Mouse (Mus musculus) granulocyte monocyte progenitor cell, adult 5-6 weeks (primary cell): ENCODE results near the gene Ctso. TPM values are rescaled to one million over a fixed set of nuclear protein-coding genes. Genes with fewer than 3 reads are reported as not detected.

Experiments used
- ATAC-seq: replicated peaks from 2 replicates; pipeline ENCODE4 v1.8.0; 2016; ENCODE audit warnings: mild to moderate bottlenecking, moderate TSS enrichment, inconsistent platforms; ENCODE audit not compliant: poor library complexity, severe bottlenecking
- total RNA-seq, 2 experiments: library from RNA; stranded (forward) in 1 of 2; stranded (reverse) in 1 of 2; fragments of 200-712, 200-1000 nt in 1 of 2; fragments of >200 nt in 1 of 2; fragmentation: Nextera tagmentation in 1 of 2; gene quantifications; 2 replicates each; pipeline ENCODE4 v1.2.3; 2014 to 2017

Ctso gene
- total RNA-seq, 2 experiments from 2014 or later = 6.9 to 11.3 TPM

DNA sequence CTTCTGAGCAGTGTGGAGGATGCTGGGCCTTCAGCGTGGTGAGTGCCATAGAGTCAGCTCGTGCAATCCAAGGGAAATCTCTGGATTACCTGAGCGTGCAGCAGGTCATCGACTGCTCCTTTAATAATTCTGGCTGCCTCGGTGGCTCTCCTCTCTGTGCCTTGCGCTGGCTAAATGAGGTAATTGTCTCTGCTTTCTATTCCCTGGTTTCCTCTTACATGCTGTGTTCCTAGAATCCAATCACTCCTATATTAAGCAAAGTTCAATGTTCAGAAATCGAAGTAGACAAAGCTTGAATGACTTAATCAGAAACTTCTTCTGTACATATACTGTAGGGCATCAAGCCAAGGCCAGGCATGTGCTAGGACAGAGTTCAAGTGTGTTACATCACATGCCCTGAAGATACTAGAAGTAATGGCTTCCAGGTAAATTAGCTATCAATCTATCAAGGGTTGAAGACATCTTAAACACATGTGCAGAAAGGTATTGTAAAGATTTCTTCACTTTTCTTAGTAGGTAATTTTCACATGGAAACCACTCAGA lies 12.5 kb downstream of the Ctso start:
- no peak for ATAC-seq

- no peak for ATAC-seq
Observed at GRCm38 (mm10) chr3:81949048-81949447, 16.6 kb downstream of the Ctso start.

GRCm38 (mm10) chr3:81951785-81952184 lies 19.4 kb downstream of the Ctso start:
- no peak for ATAC-seq

DNA sequence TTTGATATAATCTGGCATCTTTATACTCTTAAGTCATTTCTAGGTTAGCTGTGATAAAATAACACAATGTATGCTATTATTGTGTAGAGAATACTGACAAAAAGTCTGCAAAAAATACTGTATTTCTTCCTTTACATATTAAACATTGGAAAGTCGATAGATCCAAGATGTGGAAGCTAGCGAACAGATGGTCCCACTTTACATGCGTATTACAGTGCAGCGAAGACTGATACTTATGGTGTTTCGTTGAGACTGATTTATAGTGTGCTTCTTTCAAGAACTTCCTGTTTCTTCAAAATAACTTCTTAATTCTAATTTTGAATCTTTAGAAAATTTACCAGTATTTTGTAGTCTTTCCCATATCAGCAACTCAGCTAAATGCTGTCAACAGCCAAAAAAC lies 25.1 kb downstream of the Ctso start:
- no peak for ATAC-seq

DNA sequence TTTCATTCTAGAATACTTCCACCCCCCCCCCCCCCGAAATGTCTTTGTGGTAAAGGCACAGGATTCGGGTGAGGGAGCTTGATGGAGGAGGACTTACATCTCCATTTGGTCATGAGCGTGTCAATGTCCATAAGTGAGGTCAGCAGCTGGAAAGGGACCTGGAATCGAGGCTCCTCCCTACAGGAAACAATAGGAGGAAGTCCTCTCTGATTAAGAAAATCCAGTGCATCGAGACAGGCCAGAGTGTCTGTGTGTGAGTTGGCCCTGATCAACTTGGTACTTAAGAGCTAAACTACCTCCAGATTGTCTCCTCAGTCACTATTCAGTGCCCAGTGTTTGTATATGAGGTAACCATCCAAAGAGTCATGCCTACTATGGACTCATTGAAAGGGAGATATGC lies 28.9 kb downstream of the Ctso start:
- ATAC-seq = peak; percentile 33; the same call in 1 of the 2 replicates

DNA sequence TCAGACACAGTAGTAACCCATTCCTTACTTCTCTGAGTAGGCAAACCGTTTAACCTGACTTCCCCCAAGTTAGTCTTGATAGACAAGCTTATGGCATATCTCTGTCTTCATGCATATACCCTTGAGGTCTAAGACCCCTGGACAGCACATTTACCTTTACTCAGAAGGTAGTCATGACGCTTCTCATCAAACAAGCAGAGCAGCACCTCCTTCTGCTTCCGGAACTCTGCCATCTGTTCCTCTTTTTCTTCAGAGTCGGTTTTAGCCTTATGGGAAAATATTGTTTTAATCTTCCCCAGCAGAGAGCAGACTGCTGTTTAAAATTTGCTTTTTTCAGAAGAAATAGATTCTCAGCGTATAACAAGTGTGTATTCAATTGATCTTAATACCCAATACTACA lies 31.4 kb downstream of the Ctso start:
- peak; percentile 30; the same call in 1 of the 2 replicates for ATAC-seq

GRCm38 (mm10) chr3:81964596-81964995 lies 32.2 kb downstream of the Ctso start:
- no peak for ATAC-seq

DNA sequence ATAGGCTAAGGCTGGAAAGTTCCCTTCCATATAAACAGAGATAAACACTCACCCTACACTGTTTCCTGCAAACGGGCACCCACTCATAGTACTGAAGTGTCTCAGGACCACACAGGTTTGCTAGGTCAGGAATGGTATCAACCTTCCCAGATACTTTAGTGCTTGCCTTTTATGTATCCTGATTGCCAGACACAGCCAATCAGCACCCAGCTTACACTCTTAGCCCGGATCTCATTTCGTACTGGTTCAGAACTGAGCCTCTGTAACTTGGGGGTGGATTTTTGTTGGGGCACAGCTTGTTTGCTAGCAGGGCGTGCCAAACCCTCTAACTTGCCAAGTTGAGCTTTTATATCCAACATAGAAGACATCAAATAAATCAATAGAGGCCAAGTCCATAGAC lies 43.2 kb downstream of the Ctso start:
- ATAC-seq = no peak

DNA sequence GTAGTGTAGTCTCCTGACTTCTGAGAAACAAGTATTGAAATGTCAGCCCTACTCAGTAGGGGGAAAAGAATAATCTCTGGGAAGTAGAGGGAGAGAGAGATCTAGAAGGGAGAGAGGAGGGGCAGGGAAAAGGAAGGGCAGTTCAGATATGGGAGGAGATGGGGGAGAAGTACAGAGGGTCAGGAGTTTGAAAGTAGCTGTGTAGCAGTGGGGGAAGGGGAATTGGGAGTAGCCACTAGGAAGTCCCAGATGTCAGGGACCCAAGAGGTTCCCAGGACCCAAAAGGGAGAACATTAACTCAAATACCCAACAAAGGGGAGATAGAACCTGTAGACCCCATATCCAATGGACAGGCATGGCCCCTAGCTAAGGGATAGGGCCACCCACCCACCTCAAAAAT lies 43.7 kb downstream of the Ctso start, which contains the start of gene Tdo2:
Gene Tdo2 (minus strand): TSS at position 101 of the 400 bp plus-strand sequence.
- no peak for ATAC-seq

DNA sequence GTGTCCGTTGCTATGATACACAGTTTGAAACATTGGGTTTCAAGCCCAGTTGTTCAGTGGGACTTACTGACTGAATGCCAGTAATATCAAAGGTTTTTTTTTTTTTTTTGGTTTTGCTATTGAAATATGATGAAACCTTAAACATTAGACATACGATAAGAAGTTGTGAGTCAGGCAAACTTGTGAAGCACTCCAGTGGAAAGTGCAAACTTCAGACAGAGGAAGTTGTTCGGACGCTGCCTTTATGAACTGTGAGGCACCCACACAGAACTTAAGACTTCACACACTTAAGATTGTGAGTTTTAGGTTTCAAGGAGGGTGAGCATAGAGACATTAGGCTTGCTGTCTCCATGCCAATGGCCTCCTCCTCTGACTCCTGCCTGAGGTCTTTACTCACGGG lies 49.2 kb downstream of the Ctso start:
- ATAC-seq = no peak

- ATAC-seq = no peak
Observed at GRCm38 (mm10) chr3:81981990-81982389, 49.6 kb downstream of the Ctso start, which contains the start of gene Asic5. Gene Asic5, plus strand, starts transcription at chr3:81982290.

- peak; percentile 52 for ATAC-seq
Observed at GRCm38 (mm10) chr3:81983120-81983895, 50.9 kb downstream of the Ctso start.

- no peak for ATAC-seq
Observed at GRCm38 (mm10) chr3:81985100-81985499, 52.7 kb downstream of the Ctso start.

- ATAC-seq = no peak
Observed at GRCm38 (mm10) chr3:81986103-81986502, 53.7 kb downstream of the Ctso start.

DNA sequence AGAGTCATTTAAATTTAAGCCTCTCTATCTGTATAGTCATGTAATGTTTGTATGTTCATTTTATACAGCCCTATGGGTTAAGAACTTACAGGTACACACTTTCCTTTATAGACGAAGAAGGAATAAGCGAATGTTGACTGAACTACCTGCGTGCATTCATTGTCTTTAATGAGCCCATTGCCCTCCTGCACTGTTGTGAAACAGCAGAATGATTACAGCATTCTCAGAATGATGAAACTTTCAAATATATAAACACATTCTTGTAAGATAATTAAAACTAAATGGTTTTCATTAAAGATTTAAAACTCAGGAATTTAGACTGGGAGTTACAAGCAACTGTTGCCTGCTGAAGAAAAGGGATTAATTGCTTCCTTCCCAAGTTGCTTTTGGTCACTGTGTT lies 55.2 kb downstream of the Ctso start:
- no peak for ATAC-seq

DNA sequence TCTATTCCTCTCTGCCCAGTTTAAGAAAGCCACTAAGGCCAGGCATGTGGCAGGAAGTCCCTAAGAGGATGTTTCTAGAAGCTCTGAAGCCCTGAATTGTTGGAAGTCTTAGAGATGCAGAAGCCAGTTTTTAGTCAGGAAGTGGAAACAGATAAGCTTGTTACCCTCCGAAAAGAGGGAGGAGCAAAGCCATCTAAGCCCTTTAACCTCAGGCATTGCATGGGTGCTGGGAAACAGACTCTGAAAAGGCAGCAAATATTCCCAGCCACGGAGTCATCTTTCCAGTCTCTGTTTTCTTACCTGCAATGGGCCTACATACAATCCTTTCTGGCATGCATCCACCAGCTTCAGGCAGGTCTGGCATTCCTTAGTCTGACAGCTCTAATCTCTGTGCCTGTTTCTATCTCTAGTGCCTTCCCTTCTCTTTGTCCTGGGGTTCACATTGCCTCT lies 57.3 kb downstream of the Ctso start:
- ATAC-seq = no peak

- no peak for ATAC-seq
Observed at GRCm38 (mm10) chr3:81990531-81990930, 58.1 kb downstream of the Ctso start.

DNA sequence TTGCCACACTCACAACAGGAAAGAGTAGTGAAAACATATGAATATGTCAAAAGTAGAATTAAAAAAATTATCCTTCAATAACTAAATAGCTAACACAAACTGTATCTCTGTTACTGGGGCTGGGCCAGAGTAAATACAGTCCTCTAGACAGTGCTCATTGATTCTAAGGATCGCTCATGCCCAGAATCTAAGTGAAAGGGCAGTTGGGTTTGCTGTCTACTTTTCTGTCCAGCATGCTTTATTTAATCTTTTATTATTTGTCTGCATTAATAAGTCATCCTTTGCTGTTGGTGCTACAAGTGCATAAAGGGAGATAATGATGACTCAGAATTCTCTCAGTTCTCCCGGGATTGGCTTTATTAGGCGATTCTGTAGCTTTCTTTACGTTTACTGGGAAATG lies 63.0 kb downstream of the Ctso start:
- ATAC-seq = no peak

DNA sequence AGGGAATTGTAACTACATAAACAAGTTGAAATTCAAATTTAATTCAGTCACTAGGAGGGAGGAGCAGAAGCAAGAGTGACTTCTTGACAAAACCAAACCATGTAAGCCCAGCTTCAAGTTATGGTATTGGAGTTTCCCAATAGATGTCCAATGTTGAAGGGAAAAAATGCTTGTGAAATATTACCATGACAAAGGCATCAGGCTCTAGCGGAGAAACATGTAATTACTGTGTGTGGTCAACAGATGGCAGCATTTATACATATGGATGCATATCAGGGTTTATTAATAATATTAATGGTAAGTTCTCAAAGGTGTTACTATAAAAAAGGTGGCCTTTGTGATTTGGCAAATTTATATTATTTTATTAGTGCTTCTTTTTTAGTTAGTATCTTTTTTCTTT lies 63.6 kb downstream of the Ctso start:
- ATAC-seq = peak; percentile 96
